Mouse (Mus musculus) kidney, adult 9 months (tissue): ENCODE measurements around the gene Itpk1.
A peak's percentile ranks its signal among the peaks of the same experiment; 100 is the strongest.

Experiments used
- DNase-seq: peaks from one replicate; pipeline ENCODE4 v3.0.0; 2022

The Itpk1 gene

GRCm38 (mm10) chr12:102713153-102713865 is 8.6 kb upstream of the Itpk1 start:
- DNase-seq = no peak

- no peak for DNase-seq
These were observed 6.2 kb upstream of the Itpk1 start for GRCm38 (mm10) chr12:102710851-102711375.

GRCm38 (mm10) chr12:102709896-102710295 is 5.2 kb upstream of the Itpk1 start:
- no peak for DNase-seq

GRCm38 (mm10) chr12:102708220-102708619 is 3.5 kb upstream of the Itpk1 start:
- DNase-seq = no peak

GRCm38 (mm10) chr12:102706833-102707463 is 2.2 kb upstream of the Itpk1 start:
- DNase-seq = no peak

GRCm38 (mm10) chr12:102705906-102706640 is 1.3 kb upstream of the Itpk1 start:
- DNase-seq = no peak

GRCm38 (mm10) chr12:102705216-102705871 is 614 bp upstream of the Itpk1 start:
- peak; percentile 85 for DNase-seq

GRCm38 (mm10) chr12:102703921-102704408 is 765 bp downstream of the Itpk1 start:
- no peak for DNase-seq

- DNase-seq = no peak
These were observed 1.3 kb downstream of the Itpk1 start for GRCm38 (mm10) chr12:102703441-102703840.

GRCm38 (mm10) chr12:102703111-102703412 is 1.7 kb downstream of the Itpk1 start:
- no peak for DNase-seq

GRCm38 (mm10) chr12:102702356-102703110 is 2.2 kb downstream of the Itpk1 start:
- DNase-seq = peak; percentile 85

GRCm38 (mm10) chr12:102701691-102702207 is 3.0 kb downstream of the Itpk1 start:
- no peak for DNase-seq

GRCm38 (mm10) chr12:102700453-102700852 is 4.3 kb downstream of the Itpk1 start:
- no peak for DNase-seq

- no peak for DNase-seq
These were observed 5.6 kb downstream of the Itpk1 start for GRCm38 (mm10) chr12:102699156-102699555.

GRCm38 (mm10) chr12:102698089-102698684 is 6.5 kb downstream of the Itpk1 start:
- DNase-seq = no peak

GRCm38 (mm10) chr12:102697381-102697780 is 7.3 kb downstream of the Itpk1 start:
- no peak for DNase-seq

- DNase-seq = no peak
These were observed 7.9 kb downstream of the Itpk1 start for GRCm38 (mm10) chr12:102696635-102697354.

- DNase-seq = no peak
These were observed 9.1 kb downstream of the Itpk1 start for GRCm38 (mm10) chr12:102695369-102696239.

GRCm38 (mm10) chr12:102691761-102692160 is 13.0 kb downstream of the Itpk1 start:
- DNase-seq = no peak

GRCm38 (mm10) chr12:102691180-102691579 is 13.6 kb downstream of the Itpk1 start:
- DNase-seq = peak; percentile 95
